Mouse (Mus musculus): Measurements from ENCODE around the gene Rpl3. TPM values are rescaled to one million over a fixed set of nuclear protein-coding genes. Genes with fewer than 3 reads are reported as not detected.

Rpl3 gene
- polyA plus RNA-seq, 1 experiment = 12.0 TPM

DNA sequence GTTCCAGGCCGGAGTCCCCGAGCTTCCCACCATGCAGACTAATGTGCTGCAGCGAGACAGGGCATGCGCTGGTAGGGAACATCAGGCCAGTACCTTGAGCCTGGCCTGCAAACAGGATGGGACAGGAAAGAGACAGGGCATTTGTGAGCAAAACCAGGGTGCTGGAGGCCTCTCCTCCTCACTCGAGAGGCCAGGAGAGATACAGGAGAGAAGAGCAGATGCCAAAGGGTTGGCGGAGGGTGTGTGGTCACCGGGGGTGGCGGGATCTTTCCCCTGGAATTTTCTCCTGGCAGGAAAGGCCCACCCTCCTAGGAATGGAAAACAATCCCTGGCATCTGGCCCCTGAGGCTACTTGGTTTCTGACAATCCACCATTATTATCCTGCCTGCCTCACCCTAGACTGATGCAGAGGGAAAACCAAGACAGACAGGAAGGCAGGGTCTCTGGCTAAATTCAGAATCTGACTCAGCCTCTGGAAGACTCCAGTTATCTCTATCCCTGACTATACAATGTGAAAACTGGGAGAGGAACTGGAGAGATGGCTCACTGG, 21.5 kb downstream of the Rpl3 start:
- Histone ChIP-seq H3K9me3 (ENCODE audit: control insufficient read depth, low read length) (no peaks in the 10 kb centered on the region), H3K4me3 (replicated peaks) (no peak overlapping the region), H3K36me3 (ENCODE audit: control insufficient read depth) (peaks cover under 1% of the 10 kb centered on the region), H3K4me1 (ENCODE audit: control insufficient read depth) (peaks cover 15% of the 10 kb centered on the region), H3K27me3 (ENCODE audit: control insufficient read depth) (peaks cover 50% of the 10 kb centered on the region)
- no peak for TF ChIP-seq TAL1 (IDR thresholded peaks at IDR 0.05; ENCODE audit: low read length)

DNA sequence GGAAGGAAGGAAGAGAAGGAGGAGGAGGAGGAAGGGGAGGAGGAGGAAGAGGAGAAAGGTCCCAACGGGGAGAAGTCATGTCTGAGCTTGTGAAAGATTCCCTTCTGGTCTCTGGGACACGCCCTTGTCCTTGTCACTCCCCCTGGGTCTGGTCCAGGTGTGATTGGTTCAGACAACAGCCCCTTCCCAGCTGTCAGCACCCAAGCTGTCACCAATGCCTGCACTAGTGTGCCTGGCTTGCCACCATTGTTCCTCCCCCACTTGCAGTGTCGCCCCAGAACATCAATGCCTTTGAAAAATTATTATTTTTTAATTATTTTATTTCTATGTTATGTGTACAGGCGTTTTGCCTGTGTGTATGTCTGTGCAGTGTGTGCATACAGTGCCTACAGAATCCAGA, 22.5 kb downstream of the Rpl3 start:
- peaks cover 54% of the 10 kb centered on the region for H3K27me3 ChIP-seq (ENCODE audit: control insufficient read depth)
- no peaks in the 10 kb centered on the region; the same call in 1 of the 2 replicates for H3K9me3 ChIP-seq (ENCODE audit: control insufficient read depth, low read length)
- no peaks in the 10 kb centered on the region for H3K36me3 ChIP-seq (ENCODE audit: control insufficient read depth)
- peaks cover 8% of the 10 kb centered on the region for H3K4me1 ChIP-seq (ENCODE audit: control insufficient read depth)
- H3K4me3 ChIP-seq (replicated peaks) = no peak overlapping the region
- TF ChIP-seq TAL1 (IDR thresholded peaks at IDR 0.05; ENCODE audit: low read length) (no peak), GATA1 (IDR thresholded peaks at IDR 0.05; ENCODE audit: low read length) (no peak)

DNA sequence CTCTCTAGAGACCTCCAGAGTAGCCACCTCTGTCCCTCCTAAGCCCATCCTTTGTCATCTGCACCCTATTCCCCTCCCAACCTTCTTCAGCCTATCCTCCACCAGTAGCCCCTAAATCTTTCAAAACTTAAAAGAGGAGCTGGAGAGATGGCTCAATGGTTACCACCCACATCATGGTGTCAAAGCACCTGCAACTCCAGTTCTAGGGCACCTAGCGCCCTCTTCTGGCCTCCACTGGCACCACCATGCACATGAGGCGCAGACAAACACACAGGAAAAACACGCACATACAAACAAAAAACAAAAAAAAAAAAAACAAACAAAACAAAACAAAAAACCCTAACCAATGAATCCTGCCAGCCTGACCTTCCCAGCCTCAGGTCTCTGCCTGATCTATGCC, 25.1 kb downstream of the Rpl3 start:
- no peak for TF ChIP-seq TAL1 (IDR thresholded peaks at IDR 0.05; ENCODE audit: low read length)
- TF ChIP-seq GATA1 (IDR thresholded peaks at IDR 0.05; ENCODE audit: low read length) = no peak
- H3K4me1 ChIP-seq (ENCODE audit: control insufficient read depth) = peaks cover 4% of the 10 kb centered on the region

DNA sequence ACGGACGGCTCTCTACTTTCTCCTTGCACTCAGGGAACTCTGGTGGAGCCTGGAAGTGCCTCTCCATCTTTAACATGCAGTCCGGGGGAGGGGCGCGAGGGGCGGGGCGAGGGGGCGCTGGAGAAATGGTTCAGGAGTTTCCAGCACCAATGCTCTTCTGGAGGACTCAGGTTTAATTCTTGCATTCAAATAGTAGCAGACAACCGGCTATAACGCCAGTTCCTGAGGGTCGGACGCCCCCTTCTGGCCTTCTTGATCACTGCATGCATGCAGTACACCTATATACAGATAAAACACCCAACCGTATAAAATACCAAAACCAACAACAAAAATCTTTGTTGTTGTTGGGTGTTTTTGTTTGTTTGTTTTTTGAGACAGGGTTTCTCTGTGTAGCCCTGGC, 26.3 kb downstream of the Rpl3 start:
- TF ChIP-seq TAL1 (IDR thresholded peaks at IDR 0.05; ENCODE audit: low read length) (no peak), GATA1 (IDR thresholded peaks at IDR 0.05; ENCODE audit: low read length) (no peak)
- Histone ChIP-seq H3K9me3 (ENCODE audit: control insufficient read depth, low read length) (no peaks in the 10 kb centered on the region; the same call in 1 of the 2 replicates), H3K4me1 (ENCODE audit: control insufficient read depth) (peaks cover 4% of the 10 kb centered on the region), H3K4me3 (replicated peaks) (no peak overlapping the region), H3K27me3 (ENCODE audit: control insufficient read depth) (peaks cover 37% of the 10 kb centered on the region), H3K36me3 (ENCODE audit: control insufficient read depth) (no peaks in the 10 kb centered on the region)

More for the DNA sequence above, 25.1 kb downstream of the Rpl3 start:
- H3K9me3 ChIP-seq (ENCODE audit: control insufficient read depth, low read length) = no peaks in the 10 kb centered on the region; the same call in 1 of the 2 replicates
- H3K4me3 ChIP-seq (replicated peaks) = no peak overlapping the region
- H3K27me3 ChIP-seq (ENCODE audit: control insufficient read depth) = peaks cover 44% of the 10 kb centered on the region
- H3K36me3 ChIP-seq (ENCODE audit: control insufficient read depth) = no peaks in the 10 kb centered on the region

DNA sequence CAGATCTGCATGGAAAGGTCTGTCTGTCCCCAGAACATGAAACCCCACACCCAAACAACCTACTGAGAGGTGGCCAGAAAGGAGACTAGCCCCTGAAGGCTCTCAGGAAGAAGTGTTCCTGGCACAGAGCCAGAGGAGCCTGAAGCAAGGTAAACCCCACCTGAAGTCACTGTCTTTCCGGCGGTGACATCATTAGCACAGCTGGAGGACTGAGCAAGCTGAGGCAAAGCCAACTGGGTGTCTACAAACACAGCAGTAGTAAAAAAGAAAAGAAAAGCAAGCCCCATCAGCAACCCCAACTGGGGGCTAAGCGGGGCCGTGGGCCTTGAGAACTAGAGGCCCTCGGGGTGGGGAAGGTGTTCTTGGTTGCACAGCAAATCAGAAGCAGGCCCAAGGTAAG, 26.7 kb downstream of the Rpl3 start:
- H3K27me3 ChIP-seq (ENCODE audit: control insufficient read depth) = peaks cover 33% of the 10 kb centered on the region
- TF ChIP-seq GATA1 (IDR thresholded peaks at IDR 0.05; ENCODE audit: low read length) (no peak), TAL1 (IDR thresholded peaks at IDR 0.05; ENCODE audit: low read length) (no peak)
- no peaks in the 10 kb centered on the region; the same call in 1 of the 2 replicates for H3K9me3 ChIP-seq (ENCODE audit: control insufficient read depth, low read length)
- H3K4me1 ChIP-seq (ENCODE audit: control insufficient read depth) = peaks cover 4% of the 10 kb centered on the region
- no peaks in the 10 kb centered on the region for H3K36me3 ChIP-seq (ENCODE audit: control insufficient read depth)
- H3K4me3 ChIP-seq (replicated peaks) = no peak overlapping the region

DNA sequence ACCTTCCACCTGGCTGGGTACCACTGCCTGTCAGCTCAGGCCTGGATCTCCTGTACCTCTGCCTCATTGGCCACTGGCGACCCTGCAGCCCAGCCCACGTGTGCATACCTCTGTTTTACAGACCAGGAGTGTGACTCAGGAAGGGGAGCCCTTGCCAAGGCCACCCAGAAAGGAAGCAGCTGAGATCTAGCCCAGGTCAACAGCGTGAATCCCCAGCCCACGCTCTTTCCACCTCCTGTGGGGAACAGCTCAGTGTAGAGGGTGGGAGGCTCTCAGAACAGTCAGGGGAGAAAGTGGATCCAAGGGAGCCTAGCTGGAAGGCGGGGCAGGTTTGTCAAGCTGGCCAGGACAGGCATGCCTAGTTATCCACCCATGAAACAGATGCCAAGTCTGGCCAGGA, 28.8 kb downstream of the Rpl3 start:
- Histone ChIP-seq H3K36me3 (ENCODE audit: control insufficient read depth) (no peaks in the 10 kb centered on the region), H3K9me3 (ENCODE audit: control insufficient read depth, low read length) (no peaks in the 10 kb centered on the region; the same call in 1 of the 2 replicates), H3K4me3 (replicated peaks) (no peak overlapping the region), H3K4me1 (ENCODE audit: control insufficient read depth) (peaks cover 4% of the 10 kb centered on the region), H3K27me3 (ENCODE audit: control insufficient read depth) (peaks cover 20% of the 10 kb centered on the region)
- TF ChIP-seq GATA1 (IDR thresholded peaks at IDR 0.05; ENCODE audit: low read length) = no peak
- TF ChIP-seq TAL1 (IDR thresholded peaks at IDR 0.05; ENCODE audit: low read length) = no peak

DNA sequence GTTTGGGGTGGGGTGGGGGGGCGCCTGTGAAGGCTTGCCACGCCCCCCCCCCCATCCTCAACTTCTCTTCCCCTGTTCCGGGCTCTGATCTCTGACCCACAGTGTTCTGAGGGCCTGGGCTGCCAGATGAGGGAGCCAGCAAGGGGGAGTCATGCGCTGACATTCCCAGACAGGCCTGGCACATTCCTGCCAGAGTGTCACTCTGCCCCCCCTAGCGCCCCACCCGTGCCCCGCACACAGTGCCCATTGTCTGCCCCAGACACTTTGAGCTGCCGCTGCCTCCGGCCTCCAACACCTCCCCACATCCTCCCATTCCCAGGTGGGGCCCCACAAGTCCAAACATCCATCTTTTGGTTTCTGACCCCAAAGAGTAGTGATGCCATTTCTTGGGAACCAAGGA, 29.3 kb downstream of the Rpl3 start:
- TF ChIP-seq GATA1 (IDR thresholded peaks at IDR 0.05; ENCODE audit: low read length) = no peak
- TF ChIP-seq TAL1 (IDR thresholded peaks at IDR 0.05; ENCODE audit: low read length) = no peak
- Histone ChIP-seq H3K36me3 (ENCODE audit: control insufficient read depth) (no peaks in the 10 kb centered on the region), H3K9me3 (ENCODE audit: control insufficient read depth, low read length) (no peaks in the 10 kb centered on the region; the same call in 1 of the 2 replicates), H3K4me3 (replicated peaks) (no peak overlapping the region), H3K27me3 (ENCODE audit: control insufficient read depth) (peaks cover 16% of the 10 kb centered on the region), H3K4me1 (ENCODE audit: control insufficient read depth) (peaks cover 2% of the 10 kb centered on the region)

DNA sequence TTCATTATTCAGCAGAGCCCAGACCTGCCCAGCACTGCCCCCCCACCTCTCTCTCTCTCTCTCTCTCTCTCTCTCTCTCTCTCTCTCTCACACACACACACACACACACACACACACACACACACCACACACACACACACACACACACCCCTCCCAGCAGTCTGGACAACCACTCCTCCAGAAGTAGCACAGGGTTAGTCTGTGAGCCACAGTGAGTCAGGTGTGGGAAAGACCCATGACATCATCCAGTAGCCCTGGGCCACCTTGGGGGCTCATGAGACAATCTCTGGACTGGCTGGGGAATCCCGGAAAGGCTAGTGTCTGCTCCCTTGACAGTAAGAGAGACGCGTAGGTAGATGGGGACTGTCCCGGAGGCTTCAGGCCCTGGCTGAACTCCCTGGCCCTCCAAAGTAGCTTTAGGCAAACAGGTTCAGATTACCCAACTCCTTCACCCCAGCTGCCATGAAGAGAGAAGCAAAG, 30.6 kb downstream of the Rpl3 start:
- H3K36me3 ChIP-seq (ENCODE audit: control insufficient read depth) = no peaks in the 10 kb centered on the region
- H3K27me3 ChIP-seq (ENCODE audit: control insufficient read depth) = peaks cover 7% of the 10 kb centered on the region
- H3K4me1 ChIP-seq (ENCODE audit: control insufficient read depth) = no peaks in the 10 kb centered on the region; the same call in 1 of the 2 replicates
- H3K4me3 ChIP-seq (replicated peaks) = no peak overlapping the region
- H3K9me3 ChIP-seq (ENCODE audit: control insufficient read depth, low read length) = no peaks in the 10 kb centered on the region; the same call in 1 of the 2 replicates
- TF ChIP-seq GATA1 (IDR thresholded peaks at IDR 0.05; ENCODE audit: low read length) = no peak
- no peak for TF ChIP-seq TAL1 (IDR thresholded peaks at IDR 0.05; ENCODE audit: low read length)

DNA sequence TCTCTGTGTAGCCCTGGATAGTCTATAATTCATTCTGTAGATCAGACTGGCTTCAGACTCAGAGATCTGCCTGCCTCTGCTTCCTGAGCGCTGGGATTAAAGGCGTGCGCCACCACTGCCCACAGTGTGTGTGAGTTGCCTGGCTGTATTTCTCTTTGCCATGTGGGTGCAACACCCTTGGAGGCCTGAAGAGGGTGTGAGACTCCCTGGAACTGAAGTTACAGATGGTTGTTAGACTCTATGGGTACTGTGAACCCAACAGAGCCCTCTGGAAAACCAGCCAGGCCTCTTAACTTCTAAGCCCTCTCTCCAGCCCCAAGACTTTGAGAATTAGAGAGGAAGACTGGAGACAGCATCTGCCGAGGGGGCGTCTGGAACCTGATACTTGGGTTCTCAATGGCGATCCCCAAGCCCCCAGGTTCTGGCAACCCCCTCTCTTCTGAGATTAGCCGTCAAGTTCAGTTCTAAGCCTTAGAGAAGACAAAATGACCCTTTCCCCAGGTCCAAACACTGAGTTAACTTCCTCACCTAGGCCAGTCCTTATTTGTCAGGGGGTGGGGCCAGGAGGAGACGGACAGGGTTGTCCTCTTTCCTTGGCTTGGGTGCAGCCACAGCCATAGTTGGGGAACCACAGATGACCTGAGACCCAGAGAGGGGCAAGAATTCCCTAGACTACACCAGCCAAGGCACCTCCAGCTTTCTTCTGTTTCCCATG, 31.2 kb downstream of the Rpl3 start:
- peaks cover 7% of the 10 kb centered on the region for H3K27me3 ChIP-seq (ENCODE audit: control insufficient read depth)
- H3K4me3 ChIP-seq (replicated peaks) = no peak overlapping the region
- H3K4me1 ChIP-seq (ENCODE audit: control insufficient read depth) = no peaks in the 10 kb centered on the region; the same call in 1 of the 2 replicates
- H3K36me3 ChIP-seq (ENCODE audit: control insufficient read depth) = no peaks in the 10 kb centered on the region
- no peaks in the 10 kb centered on the region; the same call in 1 of the 2 replicates for H3K9me3 ChIP-seq (ENCODE audit: control insufficient read depth, low read length)
- TF ChIP-seq TAL1 (IDR thresholded peaks at IDR 0.05; ENCODE audit: low read length) = no peak
- TF ChIP-seq GATA1 (IDR thresholded peaks at IDR 0.05; ENCODE audit: low read length) = no peak

Data from erythroblast, embryonic 14.5 days (primary cell).